Mouse (Mus musculus) embryo, embryonic 11 days (tissue): Measurements from ENCODE around the gene Cdk14.
A peak's percentile ranks its signal among the peaks of the same experiment; 100 is the strongest.
"Not testable (repeated sequence)": the region's sequence is repeated elsewhere in the genome, so short reads cannot be mapped to it uniquely, and the experiment has no call there.

Source experiments
- DNase-seq: peaks from one replicate; pipeline ENCODE4 v3.0.0-alpha.2; 2015

Gene Cdk14

GRCm38 (mm10) chr5:4959446-4959845 lies 460.7 kb downstream of the Cdk14 start:
- peak; percentile 25 for DNase-seq

GRCm38 (mm10) chr5:4955993-4956392 lies 464.1 kb downstream of the Cdk14 start:
- DNase-seq: no peak

GRCm38 (mm10) chr5:4955392-4955791 lies 464.7 kb downstream of the Cdk14 start:
- DNase-seq: no peak

GRCm38 (mm10) chr5:4949433-4949832 lies 470.7 kb downstream of the Cdk14 start:
- no peak for DNase-seq

- peak; percentile 57 for DNase-seq
These were observed 471.8 kb downstream of the Cdk14 start for GRCm38 (mm10) chr5:4948090-4948954.

- no peak for DNase-seq
These were observed 485.0 kb downstream of the Cdk14 start for GRCm38 (mm10) chr5:4935131-4935530.

GRCm38 (mm10) chr5:4934491-4934890 lies 485.6 kb downstream of the Cdk14 start:
- DNase-seq: no peak

- no peak for DNase-seq
These were observed 488.5 kb downstream of the Cdk14 start for GRCm38 (mm10) chr5:4931539-4932143.

- DNase-seq: no peak
These were observed 490.5 kb downstream of the Cdk14 start for GRCm38 (mm10) chr5:4929628-4930027.

- DNase-seq: no peak
These were observed 495.2 kb downstream of the Cdk14 start for GRCm38 (mm10) chr5:4924866-4925265.

- DNase-seq: peak; percentile 75
These were observed 501.7 kb downstream of the Cdk14 start for GRCm38 (mm10) chr5:4918376-4918775.

- DNase-seq: no peak
These were observed 502.4 kb downstream of the Cdk14 start for GRCm38 (mm10) chr5:4917743-4918142.

GRCm38 (mm10) chr5:4917274-4917673 lies 502.8 kb downstream of the Cdk14 start:
- DNase-seq: no peak

GRCm38 (mm10) chr5:4916390-4917273 lies 503.5 kb downstream of the Cdk14 start:
- DNase-seq: no peak

- not testable (repeated sequence) for DNase-seq
These were observed 515.2 kb downstream of the Cdk14 start for GRCm38 (mm10) chr5:4904911-4905310.

GRCm38 (mm10) chr5:4898241-4898640 lies 521.9 kb downstream of the Cdk14 start:
- DNase-seq: no peak

GRCm38 (mm10) chr5:4894988-4895387 lies 525.1 kb downstream of the Cdk14 start:
- DNase-seq: no peak

- no peak for DNase-seq
These were observed 526.3 kb downstream of the Cdk14 start for GRCm38 (mm10) chr5:4893852-4894207.

GRCm38 (mm10) chr5:4893206-4893851 lies 526.8 kb downstream of the Cdk14 start:
- no peak for DNase-seq

GRCm38 (mm10) chr5:4892734-4893133 lies 527.4 kb downstream of the Cdk14 start:
- no peak for DNase-seq

- no peak for DNase-seq
These were observed 528.0 kb downstream of the Cdk14 start for GRCm38 (mm10) chr5:4891862-4892704.

- no peak for DNase-seq
These were observed 533.0 kb downstream of the Cdk14 start for GRCm38 (mm10) chr5:4887069-4887468.
